Mouse (Mus musculus) CD4-positive, CD25-positive, alpha-beta regulatory T cell, adult 4 months (primary cell): ENCODE measurements around the gene 1110032A03Rik. TPM values are rescaled to one million over a fixed set of nuclear protein-coding genes. Genes with fewer than 3 reads are reported as not detected.

Source experiments
- ATAC-seq: one replicate; pipeline ENCODE4 v1.8.0; 2017
- polyA plus RNA-seq, 2 experiments: library from polyadenylated mRNA; unstranded; fragments of 100-300 nt; shearing (Covaris generic); gene quantifications; one replicate each; pipeline ENCODE4 v1.2.1; 2017

Gene 1110032A03Rik
- polyA plus RNA-seq, 2 experiments from 2014 or later: 18.2 to 23.2 TPM

DNA sequence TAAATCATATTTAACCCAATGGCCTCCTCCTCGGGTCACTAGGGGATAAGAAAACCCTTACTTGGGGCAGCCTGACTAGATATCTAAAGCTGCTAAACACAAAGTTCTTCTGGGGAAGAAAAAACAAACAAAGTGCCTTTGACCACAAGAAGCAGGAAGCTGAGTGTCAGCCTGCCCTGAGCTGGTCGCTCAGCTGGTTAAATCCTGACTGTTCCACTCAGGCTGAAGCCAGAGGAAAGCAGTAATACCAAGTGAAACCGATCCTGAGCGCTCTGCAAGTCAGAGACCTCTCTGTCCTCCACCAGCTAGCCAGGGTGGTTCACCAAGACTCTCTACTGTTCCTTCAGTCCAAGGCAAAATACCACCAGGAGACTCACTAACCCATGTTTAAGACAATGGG is 45.7 kb downstream of the 1110032A03Rik start:
- ATAC-seq: no peak

DNA sequence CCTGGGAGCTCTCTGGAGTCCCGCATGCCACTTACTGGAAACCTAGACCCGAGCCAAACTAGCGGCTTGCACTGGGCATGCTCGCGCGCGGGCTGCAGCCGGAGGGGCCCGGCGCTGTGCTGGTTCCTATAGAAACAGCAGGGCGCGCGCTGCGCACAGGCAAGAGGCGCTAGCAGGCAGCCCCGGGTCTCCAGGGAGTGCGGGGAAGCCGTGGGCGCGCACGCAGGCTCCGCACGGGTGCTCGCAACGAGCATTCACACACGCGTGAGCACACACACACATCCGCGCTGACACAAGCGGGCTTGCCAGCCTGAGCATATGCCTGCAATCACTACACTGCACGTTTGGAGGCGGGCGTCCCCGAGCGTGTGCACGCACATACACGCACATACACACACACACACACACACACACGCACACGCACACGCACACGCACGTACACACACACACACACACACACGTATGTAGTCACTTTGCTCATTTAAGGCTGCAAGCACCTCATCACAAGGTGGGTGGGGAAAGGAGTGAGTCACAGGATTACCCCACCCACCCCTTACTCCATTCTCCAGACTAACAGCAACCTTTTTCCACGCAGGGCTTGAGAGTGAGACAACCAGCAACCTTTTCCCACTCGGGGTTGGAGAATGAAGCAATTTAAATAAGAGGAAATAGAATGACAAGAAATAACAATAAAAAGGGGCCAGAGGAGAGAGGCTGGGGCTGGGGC is 47.2 kb downstream of the 1110032A03Rik start:
- ATAC-seq: peak; percentile 39

DNA sequence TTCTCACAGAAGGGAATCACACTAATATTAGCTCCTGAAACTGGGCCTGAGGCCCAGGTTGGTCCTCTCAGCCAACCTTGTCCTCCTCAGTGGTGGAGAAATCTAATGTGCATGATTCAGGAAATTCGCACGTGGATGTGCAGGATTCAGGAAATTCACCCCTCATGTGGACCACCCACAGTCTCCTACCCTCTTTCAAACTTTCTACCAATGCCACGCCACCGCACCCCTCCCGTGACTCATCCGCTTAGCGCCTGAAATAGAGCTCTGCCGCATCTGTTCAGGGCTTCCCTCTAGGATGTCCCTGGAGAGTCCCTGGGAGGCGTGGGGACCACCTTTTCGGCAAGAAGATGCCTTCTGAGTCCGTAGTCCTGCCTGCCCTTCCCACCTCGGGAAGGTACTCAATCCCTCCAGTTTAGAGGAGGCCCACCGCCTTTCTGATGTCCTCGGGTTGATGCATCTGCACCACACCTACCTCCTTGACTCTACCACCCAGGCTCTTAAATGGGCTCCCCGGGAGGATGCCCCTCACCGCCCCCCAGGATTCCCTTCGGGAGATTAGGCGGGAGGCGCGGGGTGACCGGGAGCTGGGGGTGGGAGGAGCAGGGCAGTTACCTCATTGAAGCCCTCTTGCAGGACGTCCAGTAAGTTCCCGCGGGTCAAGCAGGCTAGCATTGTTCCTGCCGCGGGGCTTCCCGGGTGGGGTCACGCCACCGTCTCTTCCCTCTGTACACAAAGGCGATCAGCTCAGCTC is 48.0 kb downstream of the 1110032A03Rik start:
- ATAC-seq: no peak

DNA sequence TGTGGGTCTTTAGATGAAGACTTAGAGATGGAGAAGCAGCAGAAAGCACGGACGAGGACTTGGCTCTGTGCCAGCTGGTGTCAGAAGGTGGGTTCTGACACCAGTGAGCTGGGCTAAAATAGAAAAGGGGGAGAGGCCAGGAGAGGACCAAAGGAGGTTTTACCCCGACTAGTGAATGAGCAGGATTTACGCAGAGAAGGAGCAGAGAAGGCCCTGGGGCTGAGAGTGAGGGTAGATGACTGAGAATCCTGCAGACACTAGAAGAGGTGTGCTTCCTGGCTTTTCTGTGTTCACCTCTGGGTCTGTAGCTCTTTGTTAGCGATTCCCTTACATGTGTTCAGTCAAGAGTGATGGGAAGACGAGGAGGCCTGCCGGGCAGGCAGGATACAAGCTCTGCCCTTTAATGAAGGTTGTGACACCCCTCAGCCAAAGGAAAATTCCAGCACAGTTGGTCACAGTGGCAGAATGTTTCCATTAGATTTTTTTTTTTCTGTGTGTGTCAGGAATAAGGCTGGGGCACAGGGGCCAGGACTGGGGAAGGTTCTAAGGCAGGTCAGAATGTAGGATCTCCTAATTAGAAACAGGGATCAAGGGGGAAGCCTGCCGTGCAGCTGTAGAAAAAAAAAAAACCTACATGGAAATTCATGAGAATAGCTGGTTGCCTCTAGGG is 49.3 kb downstream of the 1110032A03Rik start:
- ATAC-seq: no peak

DNA sequence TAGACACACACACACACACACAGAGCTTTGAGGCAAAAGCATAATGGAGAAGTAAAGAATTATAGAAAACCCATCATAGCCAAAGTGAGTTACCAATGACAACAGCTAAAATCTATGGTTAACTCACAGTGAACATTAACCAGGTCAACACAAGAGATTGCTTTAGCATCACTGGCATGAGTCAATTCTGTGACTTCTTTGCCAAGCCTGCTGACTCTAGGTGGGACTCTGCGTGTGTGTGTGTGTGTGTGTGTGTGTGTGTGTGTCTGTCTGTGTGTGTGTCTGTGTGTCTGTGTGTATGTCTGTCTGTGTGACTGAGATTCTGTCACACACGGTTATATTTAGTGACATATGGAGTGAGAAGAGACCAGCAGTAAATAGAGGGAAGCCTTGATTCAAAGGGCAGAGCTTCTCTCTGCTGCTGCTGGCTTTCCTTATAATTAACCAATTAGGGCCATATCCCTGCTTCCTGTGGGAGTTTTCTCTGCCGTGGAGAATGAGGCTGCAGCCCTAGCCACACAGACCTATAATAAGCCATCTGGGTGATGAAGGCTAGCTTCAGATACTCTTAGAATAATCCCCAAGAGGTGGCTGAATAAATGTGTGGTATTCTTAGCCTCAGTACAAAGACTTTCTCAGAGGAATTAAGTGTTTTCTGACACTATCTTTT is 50.5 kb downstream of the 1110032A03Rik start:
- no peak for ATAC-seq

DNA sequence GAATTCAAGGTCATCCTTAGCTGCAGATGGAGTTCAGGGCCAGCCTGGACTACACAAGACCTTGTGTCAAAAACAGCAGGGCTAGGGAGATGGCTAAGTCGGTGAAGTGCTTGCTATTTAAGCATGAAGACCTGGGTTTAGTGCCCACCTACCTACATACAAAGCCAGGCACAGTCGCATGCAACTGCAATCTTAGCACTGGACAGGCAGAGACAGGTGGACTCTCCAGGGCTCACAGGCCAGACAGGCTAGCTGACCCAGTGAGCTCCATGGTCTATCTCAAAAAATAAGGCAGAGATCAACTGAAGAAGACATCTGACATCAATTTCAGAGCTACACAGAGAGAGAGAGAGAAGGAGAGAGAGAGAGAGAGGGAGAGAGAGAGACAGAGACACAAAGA is 51.2 kb downstream of the 1110032A03Rik start:
- ATAC-seq: no peak

DNA sequence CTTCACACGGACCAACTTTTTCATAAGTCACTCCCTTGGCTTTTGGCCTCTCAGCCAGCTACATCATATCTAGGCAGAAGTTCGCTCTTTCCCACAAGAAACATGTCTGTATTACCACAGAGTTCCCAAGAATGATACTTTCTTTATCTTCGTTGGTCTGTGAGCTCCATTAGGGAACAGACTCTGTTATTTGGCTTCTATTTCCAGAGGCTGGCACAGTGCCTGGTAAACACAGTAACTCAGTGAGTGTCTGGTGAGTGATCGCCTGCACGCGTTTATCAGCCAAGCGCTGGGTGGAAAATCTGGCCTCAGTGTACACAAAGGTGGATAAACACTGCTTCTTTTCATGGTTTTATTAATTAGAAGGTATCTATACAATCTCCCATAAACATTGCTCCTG is 51.9 kb downstream of the 1110032A03Rik start:
- ATAC-seq: no peak

DNA sequence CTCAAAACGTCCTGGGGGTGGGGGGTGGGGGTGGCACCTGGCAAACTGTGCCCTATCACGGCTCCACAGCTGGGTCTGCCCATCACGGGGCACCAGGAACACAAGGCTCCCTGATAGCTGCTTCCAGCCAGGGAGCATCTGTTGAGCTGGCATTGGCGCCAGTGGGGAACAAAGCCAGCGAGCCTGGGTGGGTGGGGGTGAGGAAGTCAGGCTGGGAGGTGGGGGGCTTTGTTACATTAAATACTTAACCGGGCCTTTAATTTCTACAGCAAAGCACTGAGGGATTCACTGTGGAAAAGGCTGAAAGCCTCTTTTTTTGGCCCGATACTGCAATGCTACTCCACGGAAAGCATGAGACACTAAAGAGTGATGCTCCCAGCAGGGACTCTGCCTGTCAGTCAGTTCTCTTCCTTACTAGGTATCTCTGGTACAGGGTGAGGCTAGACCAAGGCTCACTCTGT is 52.8 kb downstream of the 1110032A03Rik start:
- no peak for ATAC-seq

DNA sequence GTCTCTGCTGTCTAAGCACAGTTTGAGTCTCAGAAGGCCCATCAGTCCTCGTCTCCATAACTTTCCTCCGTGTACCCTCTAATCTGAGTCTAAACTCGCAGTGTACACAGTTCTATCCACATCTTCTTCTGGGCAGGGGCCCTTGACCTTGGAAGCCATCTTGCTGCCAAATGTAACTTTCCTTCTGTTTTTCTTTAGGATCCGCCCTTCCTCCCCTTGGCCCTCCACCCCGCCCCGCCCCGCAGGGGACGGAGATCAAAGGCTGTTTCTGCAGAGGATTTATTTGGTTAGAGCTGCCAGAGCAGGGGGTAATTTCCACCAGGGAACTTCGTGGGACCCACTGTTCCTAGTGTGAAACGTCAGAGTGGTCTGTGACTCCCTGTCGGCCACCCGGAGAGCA is 54.3 kb downstream of the 1110032A03Rik start:
- ATAC-seq: no peak

DNA sequence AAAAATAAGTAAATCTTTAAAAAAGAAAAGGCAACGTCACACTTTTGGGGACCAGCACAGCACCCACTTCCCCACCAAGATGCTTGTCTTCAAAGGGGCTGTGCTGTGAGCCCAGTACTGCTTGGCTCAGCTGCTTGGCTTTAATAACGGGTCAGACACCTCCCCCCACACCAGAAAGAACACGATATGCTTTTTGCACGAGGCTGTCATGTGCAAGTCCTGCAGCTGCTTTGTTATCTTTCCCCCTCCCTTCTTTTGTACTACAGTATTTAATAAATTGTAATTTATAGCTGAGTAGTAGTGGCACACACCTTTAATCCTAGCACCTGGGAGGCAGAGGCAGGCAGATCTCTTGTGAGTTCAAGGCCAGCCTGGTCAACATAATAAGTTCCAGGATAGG is 56.4 kb downstream of the 1110032A03Rik start:
- ATAC-seq: no peak

DNA sequence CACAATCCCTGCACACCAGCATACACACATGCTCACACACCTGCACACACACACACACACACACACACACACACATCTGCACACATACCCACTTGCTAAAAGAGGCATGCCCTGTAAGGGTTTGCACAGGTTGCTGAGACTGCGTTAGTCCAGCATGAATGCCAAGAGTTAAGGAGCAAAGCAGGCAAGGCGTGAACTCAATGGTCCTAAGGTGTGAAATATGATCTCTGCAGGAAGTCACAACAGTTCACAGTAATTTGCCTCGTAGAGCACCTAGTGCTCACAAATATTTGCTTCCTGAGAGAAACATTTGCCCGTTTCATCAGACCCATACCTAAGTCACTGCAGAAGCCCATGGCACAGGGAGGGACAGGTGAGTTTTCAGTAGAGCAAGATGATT is 61.1 kb downstream of the 1110032A03Rik start:
- ATAC-seq: no peak

Other genes with a start within 250 kb of the 1110032A03Rik start
- 100 to 1,000 TPM; 104 to 120 TPM for gene Pts, start 246.8 kb downstream of the 1110032A03Rik start, polyA plus RNA-seq
- gene Il18, start 220.7 kb downstream of the 1110032A03Rik start, polyA plus RNA-seq: 1 to 10 TPM; 6.1 to 7.4 TPM
- gene Bco2, start 220.3 kb downstream of the 1110032A03Rik start, polyA plus RNA-seq: 1 to 10 TPM in 1 of 2 experiments, under 1 TPM in 1; 0.15 to 2.1 TPM
- not detected for gene Tex12, start 214.2 kb downstream of the 1110032A03Rik start, polyA plus RNA-seq
- gene Sdhd, start 171.7 kb downstream of the 1110032A03Rik start, polyA plus RNA-seq: 100 to 1,000 TPM; 152 to 183 TPM
- gene Timm8b, start 171.6 kb downstream of the 1110032A03Rik start, polyA plus RNA-seq: 100 to 1,000 TPM in 1 of 2 experiments, 10 to 100 TPM in 1; 82.9 to 101 TPM
- under 1 TPM; 0.38 to 0.56 TPM for gene Pih1d2, start 158.2 kb downstream of the 1110032A03Rik start, polyA plus RNA-seq
- 10 to 100 TPM; 15.1 to 17.0 TPM for gene Nkapd1, start 158.1 kb downstream of the 1110032A03Rik start, polyA plus RNA-seq
- gene Dlat, start 115.7 kb downstream of the 1110032A03Rik start, polyA plus RNA-seq: 10 to 100 TPM; 13.4 to 13.6 TPM
- gene Dixdc1, start 36.0 kb downstream of the 1110032A03Rik start, polyA plus RNA-seq: under 1 TPM in 1 of 2 experiments, not detected in 1; 0.19 TPM
- gene 2310030G06Rik, start 29.0 kb downstream of the 1110032A03Rik start, polyA plus RNA-seq: not detected
- not detected for gene Cryab, start 24.2 kb downstream of the 1110032A03Rik start, polyA plus RNA-seq
- not detected for gene Hspb2, start 23.2 kb downstream of the 1110032A03Rik start, polyA plus RNA-seq
- gene Fdxacb1, start 7.3 kb downstream of the 1110032A03Rik start, polyA plus RNA-seq: 10 to 100 TPM in 1 of 2 experiments, 1 to 10 TPM in 1; 6.5 to 17.9 TPM
- 1 to 10 TPM; 9.2 to 9.9 TPM for gene Alg9, start 501 bp downstream of the 1110032A03Rik start, polyA plus RNA-seq
- 10 to 100 TPM; 58.6 to 79.7 TPM for gene Ppp2r1b, start 69.8 kb upstream of the 1110032A03Rik start, polyA plus RNA-seq
- 10 to 100 TPM; 18.9 to 22.2 TPM for gene Sik2, start 233.6 kb upstream of the 1110032A03Rik start, polyA plus RNA-seq